Mouse (Mus musculus) C2C12 (cell line): ENCODE results near the gene Csf3.

Experiments used
- CTCF ChIP-seq: IDR thresholded peaks from one replicate; pipeline ENCODE4 v1.5.1; 2011; ENCODE audit not compliant: control insufficient read depth, insufficient read depth, insufficient read length
- MYOG ChIP-seq: IDR thresholded peaks from one replicate; pipeline ENCODE4 v1.6.1; 2011; ENCODE audit not compliant: control insufficient read depth, insufficient read length; ENCODE audit errors: extremely low read depth

DNA sequence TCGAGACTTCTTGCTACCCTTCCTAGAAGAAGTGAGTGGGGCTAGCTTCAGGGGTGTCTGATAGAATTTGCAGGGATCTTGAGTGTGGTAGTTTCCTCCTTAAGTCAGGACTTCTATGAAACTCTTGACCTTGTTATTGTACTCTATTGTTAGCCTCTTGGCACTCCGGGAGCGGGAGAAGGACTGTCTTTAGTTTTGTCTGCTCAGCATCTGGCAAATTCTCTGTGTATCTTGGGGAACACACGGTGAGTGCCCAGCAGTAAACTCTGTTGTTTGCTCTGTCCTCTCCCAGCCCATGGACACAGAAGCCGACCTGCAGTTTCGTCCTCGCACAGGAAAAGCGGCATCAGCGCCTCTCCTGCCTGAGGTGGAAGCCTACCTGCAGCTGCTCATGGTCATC is 15.4 kb upstream of the Csf3 start:
- no peak for TF ChIP-seq CTCF
- no peak for TF ChIP-seq MYOG
